Mouse (Mus musculus) embryonic facial prominence, embryonic 13.5 days (tissue): Measurements from ENCODE around the gene Camta1. TPM values are rescaled to one million over a fixed set of nuclear protein-coding genes. Genes with fewer than 3 reads are reported as not detected.
A peak's percentile ranks its signal among the peaks of the same experiment; 100 is the strongest.

ENCODE experiments used
- ATAC-seq: fragments of 200-750 bp; cut with Nextera tagmentation; 2 replicates; pipeline ENCODE4 v1.8.0; 2017; ENCODE audit warnings: low read depth; ENCODE audit not compliant: insufficient number of reproducible peaks, insufficient read depth, low FRiP score, low TSS enrichment
- H3K27ac ChIP-seq: fragments of 300-500 bp; sonication (generic); 2 replicates; pipeline ENCODE4 v1.5.1; 2015; ENCODE audit warnings: moderate library complexity, mild to moderate bottlenecking, inconsistent platforms
- H3K27me3 ChIP-seq: fragments of 300-500 bp; sonication (generic); 2 replicates; pipeline ENCODE4 v1.6.1; 2015; ENCODE audit warnings: mild to moderate bottlenecking, inconsistent platforms
- H3K36me3 ChIP-seq: fragments of 300-500 bp; sonication (generic); 2 replicates; pipeline ENCODE4 v1.6.1; 2015; ENCODE audit warnings: mild to moderate bottlenecking, inconsistent platforms
- H3K4me1 ChIP-seq: fragments of 300-500 bp; sonication (generic); 2 replicates; pipeline ENCODE4 v1.6.1; 2015; ENCODE audit warnings: inconsistent platforms
- H3K4me2 ChIP-seq: fragments of 300-500 bp; sonication (generic); 2 replicates; pipeline ENCODE4 v1.6.1; 2015; ENCODE audit warnings: moderate library complexity, mild to moderate bottlenecking, inconsistent platforms
- H3K4me3 ChIP-seq: fragments of 300-500 bp; sonication (generic); 2 replicates; pipeline ENCODE4 v1.5.1; 2015; ENCODE audit warnings: mild to moderate bottlenecking, inconsistent platforms
- H3K9ac ChIP-seq: fragments of 300-500 bp; sonication (generic); 2 replicates; pipeline ENCODE4 v1.6.1; 2015; ENCODE audit warnings: mild to moderate bottlenecking, inconsistent platforms
- H3K9me3 ChIP-seq: fragments of 300-500 bp; sonication (generic); 2 replicates; pipeline ENCODE4 v1.6.1; 2016; ENCODE audit warnings: inconsistent platforms
- WGBS: fragments of 180-500 bp; shearing (Covaris S2); methylation state at CpG from one replicate; pipeline ENCODE4 v1.1.7; 2015; ENCODE audit warnings: mixed read lengths; 5-methylcytosine and 5-hydroxymethylcytosine counted together
- polyA plus RNA-seq: library from polyadenylated mRNA; unstranded; fragments of >200 nt; fragmentation: Nextera tagmentation; extraction: Ambion mirVana; gene quantifications from 2 replicates; pipeline ENCODE4 v1.2.1, GENCODE M21; 2015

The Camta1 gene
- polyA plus RNA-seq, 1 experiment from 2014 or later: 106 TPM

- WGBS: 83% methylated on average over 6 of the region's 6 CpGs
- Histone ChIP-seq H3K4me1 (peaks cover 30% of the 10 kb centered on the region), H3K36me3 (0 out of 2 replicates have a peak, but pooled peaks cover 4% of the 10 kb centered on the region), H3K4me2 (no peak overlapping the region), H3K27me3 (no peaks in the 10 kb centered on the region), H3K9ac (no peak overlapping the region), H3K9me3 (no peaks in the 10 kb centered on the region), H3K27ac (no peak overlapping the region), H3K4me3 (no peak overlapping the region)
- no peak for ATAC-seq
Observed at GRCm38 (mm10) chr4:151777451-151777850, 84.2 kb downstream of the Camta1 start.

- Histone ChIP-seq H3K4me2 (no peak overlapping the region), H3K27ac (no peak overlapping the region), H3K9ac (no peak overlapping the region), H3K36me3 (no peaks in the 10 kb centered on the region), H3K27me3 (no peaks in the 10 kb centered on the region), H3K4me1 (peaks cover 42% of the 10 kb centered on the region), H3K4me3 (no peak overlapping the region), H3K9me3 (no peaks in the 10 kb centered on the region)
- ATAC-seq: no peak
- 86% methylated on average over 7 of the region's 7 CpGs for WGBS
Observed at GRCm38 (mm10) chr4:151775441-151775840, 86.2 kb downstream of the Camta1 start.

- Histone ChIP-seq H3K36me3 (no peaks in the 10 kb centered on the region), H3K4me1 (peaks cover 48% of the 10 kb centered on the region), H3K9me3 (no peaks in the 10 kb centered on the region), H3K27me3 (no peaks in the 10 kb centered on the region), H3K27ac (no peak overlapping the region; the same call in 1 of the 2 replicates), H3K4me3 (no peak overlapping the region), H3K9ac (no peak overlapping the region), H3K4me2 (no peak overlapping the region)
- no peak for ATAC-seq
- WGBS: 75% methylated on average over 3 of the region's 3 CpGs
Observed at GRCm38 (mm10) chr4:151773651-151774050, 88.0 kb downstream of the Camta1 start.

GRCm38 (mm10) chr4:151773007-151773406, 88.7 kb downstream of the Camta1 start:
- Histone ChIP-seq H3K4me2 (no peak overlapping the region), H3K4me3 (no peak overlapping the region), H3K27me3 (no peaks in the 10 kb centered on the region), H3K4me1 (peaks cover 43% of the 10 kb centered on the region), H3K9me3 (no peaks in the 10 kb centered on the region), H3K9ac (no peak overlapping the region), H3K36me3 (no peaks in the 10 kb centered on the region), H3K27ac (no peak overlapping the region)
- WGBS: 80% methylated on average over 5 of the region's 5 CpGs
- no peak for ATAC-seq

- Histone ChIP-seq H3K36me3 (no peaks in the 10 kb centered on the region), H3K9me3 (no peaks in the 10 kb centered on the region), H3K27ac (peak overlapping the region; percentile 49), H3K4me1 (peaks cover 47% of the 10 kb centered on the region), H3K27me3 (no peaks in the 10 kb centered on the region), H3K4me2 (no peak overlapping the region), H3K9ac (no peak overlapping the region), H3K4me3 (no peak overlapping the region)
- 41% methylated on average over 5 of the region's 5 CpGs for WGBS
- no peak for ATAC-seq
Observed at GRCm38 (mm10) chr4:151770697-151771096, 91.0 kb downstream of the Camta1 start.

GRCm38 (mm10) chr4:151767786-151768185, 93.9 kb downstream of the Camta1 start:
- no peak overlapping the region for H3K4me2 ChIP-seq
- no peak overlapping the region for H3K4me3 ChIP-seq
- H3K9me3 ChIP-seq: no peaks in the 10 kb centered on the region
- no peak overlapping the region for H3K9ac ChIP-seq
- no peaks in the 10 kb centered on the region for H3K27me3 ChIP-seq
- H3K27ac ChIP-seq: no peak overlapping the region
- no peaks in the 10 kb centered on the region for H3K36me3 ChIP-seq
- peaks cover 39% of the 10 kb centered on the region for H3K4me1 ChIP-seq
- ATAC-seq: no peak
- WGBS: 78% methylated on average over 4 of the region's 4 CpGs

- WGBS: 90% methylated on average over 8 of the region's 8 CpGs
- Histone ChIP-seq H3K27ac (no peak overlapping the region), H3K4me1 (peaks cover 39% of the 10 kb centered on the region), H3K36me3 (no peaks in the 10 kb centered on the region), H3K9ac (no peak overlapping the region), H3K27me3 (no peaks in the 10 kb centered on the region), H3K4me2 (no peak overlapping the region), H3K4me3 (no peak overlapping the region), H3K9me3 (no peaks in the 10 kb centered on the region)
- no peak for ATAC-seq
Observed at GRCm38 (mm10) chr4:151767361-151767760, 94.3 kb downstream of the Camta1 start.

- Histone ChIP-seq H3K9me3 (no peaks in the 10 kb centered on the region), H3K4me1 (peaks cover 26% of the 10 kb centered on the region), H3K4me2 (no peak overlapping the region), H3K36me3 (no peaks in the 10 kb centered on the region), H3K9ac (no peak overlapping the region), H3K4me3 (no peak overlapping the region), H3K27ac (no peak overlapping the region), H3K27me3 (no peaks in the 10 kb centered on the region)
- no peak for ATAC-seq
- WGBS: 45% methylated on average over 4 of the region's 4 CpGs
Observed at GRCm38 (mm10) chr4:151765376-151765775, 96.3 kb downstream of the Camta1 start.

GRCm38 (mm10) chr4:151763928-151764327, 97.7 kb downstream of the Camta1 start:
- H3K27ac ChIP-seq: no peak overlapping the region
- no peaks in the 10 kb centered on the region for H3K36me3 ChIP-seq
- H3K4me2 ChIP-seq: no peak overlapping the region
- WGBS: 35% methylated on average over 6 of the region's 6 CpGs
- H3K27me3 ChIP-seq: no peaks in the 10 kb centered on the region
- H3K4me3 ChIP-seq: no peak overlapping the region
- ATAC-seq: no peak
- H3K9me3 ChIP-seq: no peaks in the 10 kb centered on the region
- peaks cover 20% of the 10 kb centered on the region for H3K4me1 ChIP-seq
- H3K9ac ChIP-seq: no peak overlapping the region

- WGBS: 68% methylated on average over 2 of the region's 2 CpGs
- peaks cover 13% of the 10 kb centered on the region; the same call in 1 of the 2 replicates for H3K4me1 ChIP-seq
- H3K36me3 ChIP-seq: 0 out of 2 replicates have a peak, but pooled peaks cover 3% of the 10 kb centered on the region
- H3K9ac ChIP-seq: no peak overlapping the region
- no peak overlapping the region for H3K27ac ChIP-seq
- no peaks in the 10 kb centered on the region for H3K9me3 ChIP-seq
- H3K27me3 ChIP-seq: no peaks in the 10 kb centered on the region
- no peak overlapping the region for H3K4me2 ChIP-seq
- no peak overlapping the region for H3K4me3 ChIP-seq
- ATAC-seq: no peak
Observed at GRCm38 (mm10) chr4:151759095-151759494, 102.6 kb downstream of the Camta1 start.

GRCm38 (mm10) chr4:151758337-151758736, 103.3 kb downstream of the Camta1 start:
- 88% methylated on average over 13 of the region's 13 CpGs for WGBS
- no peak for ATAC-seq
- Histone ChIP-seq H3K9ac (no peak overlapping the region), H3K4me1 (peaks cover 19% of the 10 kb centered on the region), H3K4me2 (no peak overlapping the region), H3K27ac (no peak overlapping the region), H3K9me3 (no peaks in the 10 kb centered on the region), H3K4me3 (no peak overlapping the region), H3K27me3 (no peaks in the 10 kb centered on the region), H3K36me3 (0 out of 2 replicates have a peak, but pooled peaks cover 3% of the 10 kb centered on the region)

GRCm38 (mm10) chr4:151757261-151757660, 104.4 kb downstream of the Camta1 start:
- Histone ChIP-seq H3K36me3 (0 out of 2 replicates have a peak, but pooled peaks cover 3% of the 10 kb centered on the region), H3K9me3 (no peaks in the 10 kb centered on the region), H3K4me3 (no peak overlapping the region), H3K9ac (no peak overlapping the region), H3K4me1 (peaks cover 27% of the 10 kb centered on the region), H3K27ac (no peak overlapping the region), H3K27me3 (no peaks in the 10 kb centered on the region), H3K4me2 (no peak overlapping the region)
- ATAC-seq: no peak
- WGBS: 90% methylated on average over 3 of the region's 3 CpGs
